Mouse (Mus musculus) liver, postnatal 0 days (tissue): ENCODE measurements around the gene Tgfb1i1. TPM values are rescaled to one million over a fixed set of nuclear protein-coding genes. Genes with fewer than 3 reads are reported as not detected.

Source experiments
- ATAC-seq: fragments of 200-750 bp; cut with Nextera tagmentation; 2 replicates; pipeline ENCODE4 v1.8.0; 2017; ENCODE audit warnings: mild to moderate bottlenecking, moderate library complexity
- DNase-seq: peaks from one replicate; pipeline ENCODE4 v3.0.0-alpha.2; 2016
- H3K27ac ChIP-seq: fragments of 300-500 bp; sonication (generic); 2 replicates; pipeline ENCODE4 v1.5.1; 2014; ENCODE audit warnings: antibody characterized with exemption, moderate library complexity, mild to moderate bottlenecking, low read depth
- H3K27me3 ChIP-seq: fragments of 300-500 bp; sonication (generic); 2 replicates; pipeline ENCODE4 v1.6.1; 2014; ENCODE audit warnings: low read length, control low read depth, mixed read lengths; ENCODE audit not compliant: insufficient read depth
- H3K36me3 ChIP-seq: fragments of 300-500 bp; sonication (generic); replicated peaks from 2 replicates; pipeline ENCODE4 v1.6.1; 2014; ENCODE audit warnings: mild to moderate bottlenecking, control low read depth, low read length, moderate library complexity, mixed read lengths; ENCODE audit not compliant: insufficient read depth
- H3K4me1 ChIP-seq: fragments of 300-500 bp; sonication (generic); 2 replicates; pipeline ENCODE4 v1.6.1; 2014; ENCODE audit warnings: antibody characterized with exemption, mild to moderate bottlenecking, control low read depth; ENCODE audit not compliant: insufficient read depth
- H3K4me2 ChIP-seq: fragments of 300-500 bp; sonication (generic); 2 replicates; pipeline ENCODE4 v1.6.1; 2014; ENCODE audit warnings: low read depth, mild to moderate bottlenecking, low read length, moderate library complexity, mixed read lengths
- H3K4me3 ChIP-seq: fragments of 300-500 bp; sonication (generic); 2 replicates; pipeline ENCODE4 v1.5.1; 2014; ENCODE audit warnings: low read depth, low read length
- H3K9ac ChIP-seq: fragments of 300-500 bp; sonication (generic); replicated peaks from 2 replicates; pipeline ENCODE4 v1.6.1; 2014; ENCODE audit warnings: mild to moderate bottlenecking, moderate library complexity
- H3K9me3 ChIP-seq: fragments of 300-500 bp; sonication (generic); 2 replicates; pipeline ENCODE4 v1.6.1; 2016; ENCODE audit warnings: mild to moderate bottlenecking, control low read depth, low read length, mixed read lengths
- CTCF ChIP-seq: sonication (generic); IDR thresholded peaks from 2 replicates; pipeline ENCODE4 v1.5.1; 2016; ENCODE audit warnings: antibody characterized with exemption, low read depth
- EP300 ChIP-seq: IDR thresholded peaks from 2 replicates; pipeline ENCODE4 v1.6.1; 2016; ENCODE audit warnings: antibody characterized with exemption, low read depth, mild to moderate bottlenecking
- WGBS: fragments of 180-500 bp; shearing (Covaris S2); extraction: QIAGEN DNeasy Blood & Tissue Kit; methylation state at CpG from one replicate; pipeline ENCODE4 v1.1.7; 2014; ENCODE audit not compliant: insufficient replicate concordance; 5-methylcytosine and 5-hydroxymethylcytosine counted together
- polyA plus RNA-seq: library from polyadenylated mRNA; unstranded; fragments of >200 nt; fragmentation: Nextera tagmentation; extraction: Ambion mirVana; gene quantifications from 2 replicates; pipeline ENCODE4 v1.2.1, GENCODE M21; 2015

Gene Tgfb1i1
- polyA plus RNA-seq, 1 experiment from 2014 or later = 10.4 TPM

- H3K4me2 ChIP-seq = no peak overlapping the region
- no peak overlapping the region for H3K9ac ChIP-seq
Measured at GRCm38 (mm10) chr7:128208187-128208586, 38.4 kb upstream of the Tgfb1i1 start.

DNA sequence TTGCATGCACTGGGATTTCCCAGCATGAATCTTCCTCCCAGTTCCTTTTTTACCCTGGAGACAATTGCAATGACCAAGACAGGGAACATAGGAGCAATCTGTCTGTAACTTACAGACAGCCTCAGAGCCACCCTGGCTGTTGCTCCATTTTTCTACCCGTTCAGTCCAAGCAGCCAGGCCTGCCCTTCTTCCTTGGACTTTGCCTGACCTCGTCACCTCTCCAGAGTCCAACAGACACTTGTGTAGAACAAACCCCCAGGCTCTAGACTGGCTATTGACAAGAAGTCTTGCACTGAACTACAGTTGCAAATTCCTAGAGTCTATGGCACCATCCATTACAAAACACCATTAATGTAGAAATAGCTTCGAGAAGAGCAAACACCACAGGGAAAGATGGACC is 36.8 kb upstream of the Tgfb1i1 start:
- no peak for TF ChIP-seq CTCF
- no peak for TF ChIP-seq EP300

More at GRCm38 (mm10) chr7:128208187-128208586, 38.4 kb upstream of the Tgfb1i1 start:
- peak; percentile 66 for DNase-seq
- Histone ChIP-seq H3K27me3 (no peaks in the 10 kb centered on the region), H3K9me3 (no peaks in the 10 kb centered on the region), H3K27ac (no peak overlapping the region), H3K4me1 (no peaks in the 10 kb centered on the region), H3K36me3 (no peaks in the 10 kb centered on the region), H3K4me3 (no peak overlapping the region)
- peak; percentile 29; the same call in 1 of the 2 replicates for ATAC-seq
- 2% methylated on average over 4 of the region's 4 CpGs for WGBS
- TF ChIP-seq CTCF (peak; percentile 95), EP300 (no peak)

GRCm38 (mm10) chr7:128219952-128220351 is 26.7 kb upstream of the Tgfb1i1 start:
- DNase-seq (no peak), ATAC-seq (no peak)
- no peak overlapping the region for H3K27ac ChIP-seq
- TF ChIP-seq EP300 = no peak
- no peak for TF ChIP-seq CTCF
- H3K9ac ChIP-seq = no peak overlapping the region
- 49% methylated on average over 4 of the region's 4 CpGs for WGBS
- no peaks in the 10 kb centered on the region for H3K9me3 ChIP-seq
- no peaks in the 10 kb centered on the region for H3K36me3 ChIP-seq
- H3K4me2 ChIP-seq = no peak overlapping the region
- H3K4me3 ChIP-seq = no peak overlapping the region
- H3K4me1 ChIP-seq = no peaks in the 10 kb centered on the region
- no peaks in the 10 kb centered on the region for H3K27me3 ChIP-seq

More for the DNA sequence above, 36.8 kb upstream of the Tgfb1i1 start:
- Histone ChIP-seq H3K4me1 (no peaks in the 10 kb centered on the region), H3K9ac (no peak overlapping the region), H3K9me3 (no peaks in the 10 kb centered on the region), H3K4me3 (no peak overlapping the region), H3K4me2 (no peak overlapping the region), H3K27me3 (no peaks in the 10 kb centered on the region), H3K36me3 (no peaks in the 10 kb centered on the region), H3K27ac (no peak overlapping the region)
- 52% methylated on average over 3 of the region's 3 CpGs for WGBS
- ATAC-seq (no peak), DNase-seq (no peak)

DNA sequence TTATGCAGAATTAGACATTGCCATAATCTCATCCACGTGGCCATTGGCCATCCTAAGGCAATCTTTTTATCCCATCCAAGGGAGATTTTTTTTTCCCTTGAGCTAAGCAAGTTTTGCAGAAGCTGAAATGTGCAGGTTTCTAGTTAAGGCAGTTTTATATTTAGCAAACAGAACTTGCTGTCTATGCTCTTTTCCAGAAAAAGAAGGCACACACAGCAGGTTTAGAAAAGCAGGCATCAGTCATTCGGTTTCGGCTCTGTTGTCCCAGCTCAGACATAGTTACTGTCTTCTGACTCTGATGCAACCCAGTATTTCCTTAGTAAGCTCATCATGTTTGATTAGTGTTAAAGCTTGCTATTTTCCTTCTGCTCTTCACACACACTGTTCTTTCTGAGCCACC is 25.7 kb upstream of the Tgfb1i1 start:
- TF ChIP-seq CTCF (no peak), EP300 (no peak)
- ATAC-seq (no peak), DNase-seq (no peak)
- WGBS = 70% methylated on average over 3 of the region's 3 CpGs
- Histone ChIP-seq H3K36me3 (no peaks in the 10 kb centered on the region), H3K27me3 (no peaks in the 10 kb centered on the region), H3K27ac (no peak overlapping the region), H3K4me1 (no peaks in the 10 kb centered on the region), H3K4me2 (no peak overlapping the region), H3K9ac (no peak overlapping the region), H3K4me3 (no peak overlapping the region), H3K9me3 (no peaks in the 10 kb centered on the region)

DNA sequence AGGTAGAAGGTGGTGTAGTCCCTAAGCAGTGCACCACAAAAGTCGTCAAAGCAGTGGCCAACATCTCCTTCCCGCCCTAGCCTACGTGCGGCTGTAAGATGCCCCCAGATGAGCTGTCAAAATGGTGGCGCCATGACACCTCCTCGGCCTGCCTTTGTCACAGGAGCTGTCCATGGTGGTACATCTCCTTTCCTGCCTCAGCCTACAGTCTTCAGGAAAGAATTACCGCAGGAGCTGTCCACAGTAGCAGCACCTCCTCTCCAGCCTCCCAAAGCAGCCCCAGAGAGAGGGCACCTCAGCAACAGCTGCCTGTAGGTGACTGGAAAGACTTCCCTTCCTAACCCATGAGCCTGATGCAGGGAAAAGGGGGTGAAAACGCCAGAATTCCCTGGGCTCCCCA is 14.9 kb upstream of the Tgfb1i1 start:
- H3K4me1 ChIP-seq = peaks cover 3% of the 10 kb centered on the region; the same call in 1 of the 2 replicates
- H3K36me3 ChIP-seq = no peaks in the 10 kb centered on the region; the same call in 1 of the 2 replicates
- TF ChIP-seq EP300 = no peak
- TF ChIP-seq CTCF = no peak
- H3K27ac ChIP-seq = no peak overlapping the region
- H3K9me3 ChIP-seq = no peaks in the 10 kb centered on the region
- DNase-seq (no peak), ATAC-seq (no peak)
- H3K9ac ChIP-seq = no peak overlapping the region
- no peaks in the 10 kb centered on the region for H3K27me3 ChIP-seq
- no peak overlapping the region for H3K4me2 ChIP-seq
- 32% methylated on average over 8 of the region's 8 CpGs for WGBS
- H3K4me3 ChIP-seq = no peak overlapping the region

- Histone ChIP-seq H3K4me3 (no peak overlapping the region), H3K4me1 (peaks cover 15% of the 10 kb centered on the region), H3K27ac (no peak overlapping the region), H3K9me3 (no peaks in the 10 kb centered on the region), H3K9ac (no peak overlapping the region), H3K36me3 (peaks cover 4% of the 10 kb centered on the region; the same call in 1 of the 2 replicates), H3K4me2 (no peak overlapping the region), H3K27me3 (no peaks in the 10 kb centered on the region)
- TF ChIP-seq CTCF (no peak), EP300 (no peak)
- ATAC-seq (no peak), DNase-seq (no peak)
- WGBS = 73% methylated on average over 2 of the region's 2 CpGs
Measured at GRCm38 (mm10) chr7:128234796-128235195, 11.8 kb upstream of the Tgfb1i1 start.

DNA sequence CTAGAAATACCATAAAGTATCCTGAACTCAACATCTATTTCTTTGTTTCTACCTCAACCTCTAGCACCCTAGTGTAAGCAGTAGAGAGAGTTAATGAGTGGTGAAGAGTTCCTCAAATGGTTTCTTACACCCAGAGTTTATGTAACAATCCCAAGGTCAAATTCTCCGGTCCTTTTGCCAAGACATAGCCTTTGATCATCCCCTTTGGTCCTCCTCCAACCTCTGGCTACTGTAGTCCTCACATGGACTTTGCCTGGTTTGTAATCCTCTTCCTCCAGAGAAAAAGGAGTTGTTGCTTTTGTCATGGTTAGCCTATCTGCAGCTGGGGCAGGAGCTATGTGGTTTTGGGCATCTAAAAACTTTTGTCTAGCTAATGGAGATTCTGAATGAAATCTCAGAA is 11.1 kb upstream of the Tgfb1i1 start:
- DNase-seq = no peak

More for the DNA sequence above, 11.1 kb upstream of the Tgfb1i1 start:
- Histone ChIP-seq H3K9ac (no peak overlapping the region), H3K27ac (no peak overlapping the region), H3K9me3 (no peaks in the 10 kb centered on the region), H3K4me3 (no peak overlapping the region), H3K4me2 (no peak overlapping the region), H3K4me1 (peaks cover 15% of the 10 kb centered on the region), H3K36me3 (peaks cover 10% of the 10 kb centered on the region), H3K27me3 (no peaks in the 10 kb centered on the region)
- no peak for ATAC-seq
- 65% methylated on average over 1 of the region's 1 CpGs for WGBS
- TF ChIP-seq CTCF (no peak), EP300 (no peak)
